Mouse (Mus musculus): ENCODE data around the gene Pramef8.

Gene Pramef8

DNA sequence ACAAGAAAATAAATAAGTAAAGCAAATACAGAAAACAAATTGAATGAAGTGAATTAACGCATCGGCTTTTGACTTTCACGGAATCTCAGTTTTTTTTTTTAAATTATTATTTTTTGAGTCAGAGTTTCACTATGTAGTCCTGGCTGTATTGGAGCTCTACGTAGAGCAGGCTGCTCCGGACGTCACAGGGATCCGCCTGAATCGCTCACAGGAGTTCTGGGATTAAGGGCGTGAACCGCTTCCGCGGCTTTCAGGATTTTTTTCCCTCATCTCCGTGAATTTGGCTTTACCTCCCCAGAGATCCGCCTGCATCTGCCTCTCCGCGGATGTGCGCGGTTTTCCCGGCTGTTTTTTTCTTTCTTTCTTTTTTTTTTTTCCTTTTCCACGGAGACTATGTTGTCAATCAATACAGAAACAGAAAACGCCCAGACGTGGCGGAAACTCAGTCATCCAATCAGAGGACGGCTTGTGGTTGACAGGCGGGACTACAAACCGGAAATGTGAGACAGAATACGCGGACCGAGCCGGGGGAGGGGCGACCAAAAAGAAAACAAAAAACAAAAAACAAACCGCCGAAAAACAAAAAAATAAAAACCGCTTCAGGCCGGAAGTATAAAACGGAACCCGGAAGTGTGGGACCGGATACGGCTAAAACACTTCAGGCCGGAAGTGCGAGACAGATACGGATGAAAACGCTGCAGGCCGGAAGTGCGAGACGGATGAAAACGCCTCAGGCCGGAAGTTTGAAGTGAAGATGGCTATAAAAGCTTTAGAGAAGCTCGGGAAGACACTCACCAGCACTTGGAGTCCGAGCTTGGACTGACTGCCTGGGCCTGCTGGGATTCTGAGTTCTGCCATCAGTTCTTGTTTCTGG lies at the start of gene Pramef8:
TSS of gene Pramef8 (plus strand) at position 208 of the 874 bp plus-strand sequence.
- Histone ChIP-seq H3K4me1 (replicated peaks; ENCODE audit: low read depth, low read length) (peaks cover 8% of the 10 kb centered on the region), H3K9me3 (ENCODE audit: low read length) (peaks cover 43% of the 10 kb centered on the region), H3K4me3 (replicated peaks; ENCODE audit: low read length) (peak within 1 kb of the TSS; percentile 80), H3K27me3 (ENCODE audit: insufficient read depth, low read length) (no peaks in the 10 kb centered on the region), H3K36me3 (ENCODE audit: insufficient read depth, low read length) (peaks cover 30% of the 10 kb centered on the region)
- TF ChIP-seq CTCF (conservative IDR thresholded peaks at IDR 0.05; ENCODE audit: low read length): no peak
- TF ChIP-seq NANOG (IDR thresholded peaks at IDR 0.05; ENCODE audit: borderline replicate concordance, low read length): no peak

DNA sequence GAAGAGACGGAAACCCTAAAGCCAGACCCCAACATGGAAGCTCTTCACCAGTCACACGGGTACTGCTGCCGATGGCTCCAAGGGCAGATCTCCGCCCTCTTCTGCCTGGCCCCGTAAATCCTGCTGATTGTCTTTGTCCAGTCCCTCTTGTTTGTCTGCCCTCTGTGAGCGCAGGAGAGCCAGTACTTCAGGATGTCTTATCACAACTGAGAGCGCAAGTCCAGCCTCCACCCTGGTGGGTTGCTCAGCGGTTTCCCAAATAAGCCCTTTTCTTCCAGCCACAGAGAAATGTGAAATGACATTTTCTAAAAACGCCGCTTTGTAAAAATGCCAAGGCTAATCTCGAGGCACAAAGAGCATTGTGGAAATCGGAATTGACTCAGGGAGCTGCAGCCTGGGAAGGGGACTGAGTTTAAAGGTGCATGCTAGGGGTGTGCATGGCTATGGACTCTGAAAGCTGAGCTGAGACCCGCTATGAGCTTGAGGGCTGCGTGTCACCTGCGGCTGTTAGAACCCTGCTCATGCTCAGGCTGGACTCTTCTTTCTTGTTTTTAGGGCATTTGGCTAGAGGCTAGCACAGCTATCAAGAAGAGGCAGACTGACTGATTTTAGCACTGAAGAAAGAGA lies 45.7 kb upstream of the Pramef8 start:
- H3K27me3 ChIP-seq (ENCODE audit: insufficient read depth, low read length): peaks cover 18% of the 10 kb centered on the region
- no peak for TF ChIP-seq CTCF (conservative IDR thresholded peaks at IDR 0.05; ENCODE audit: low read length)
- no peak for TF ChIP-seq POU5F1 (IDR thresholded peaks at IDR 0.05; ENCODE audit: borderline replicate concordance, low read length)
- TF ChIP-seq NANOG (IDR thresholded peaks at IDR 0.05; ENCODE audit: borderline replicate concordance, low read length): no peak
- H3K4me3 ChIP-seq (replicated peaks; ENCODE audit: low read length): no peak overlapping the region
- H3K9me3 ChIP-seq (ENCODE audit: low read length): no peaks in the 10 kb centered on the region
- no peaks in the 10 kb centered on the region for H3K36me3 ChIP-seq (ENCODE audit: insufficient read depth, low read length)
- no peaks in the 10 kb centered on the region for H3K4me1 ChIP-seq (replicated peaks; ENCODE audit: low read depth, low read length)

DNA sequence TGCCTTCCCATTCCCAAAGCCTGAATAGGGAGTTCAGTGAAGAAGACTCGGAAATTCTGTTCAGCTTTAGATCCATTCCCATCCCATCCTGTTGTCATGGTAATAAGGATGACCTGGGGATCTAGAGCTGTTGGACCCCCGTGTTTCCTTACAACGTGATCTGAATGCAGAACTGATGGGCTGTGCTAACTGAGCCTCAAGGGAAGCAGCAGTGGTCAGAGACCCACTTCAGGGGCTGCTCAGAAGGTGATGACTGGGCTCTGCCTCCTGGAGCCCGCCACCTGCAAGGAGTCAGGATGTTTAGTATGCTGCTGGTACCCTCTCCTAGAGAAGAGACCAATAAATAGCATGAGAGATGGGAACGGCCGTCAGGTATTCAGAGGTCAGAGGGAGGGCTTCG lies 32.7 kb upstream of the Pramef8 start:
- H3K4me1 ChIP-seq (replicated peaks; ENCODE audit: low read depth, low read length): peaks cover 23% of the 10 kb centered on the region
- no peaks in the 10 kb centered on the region for H3K36me3 ChIP-seq (ENCODE audit: insufficient read depth, low read length)
- no peak overlapping the region for H3K4me3 ChIP-seq (replicated peaks; ENCODE audit: low read length)
- no peaks in the 10 kb centered on the region for H3K27me3 ChIP-seq (ENCODE audit: insufficient read depth, low read length)
- TF ChIP-seq CTCF (conservative IDR thresholded peaks at IDR 0.05; ENCODE audit: low read length) (no peak), POU5F1 (IDR thresholded peaks at IDR 0.05; ENCODE audit: borderline replicate concordance, low read length) (no peak), NANOG (IDR thresholded peaks at IDR 0.05; ENCODE audit: borderline replicate concordance, low read length) (no peak)
- no peaks in the 10 kb centered on the region for H3K9me3 ChIP-seq (ENCODE audit: low read length)

DNA sequence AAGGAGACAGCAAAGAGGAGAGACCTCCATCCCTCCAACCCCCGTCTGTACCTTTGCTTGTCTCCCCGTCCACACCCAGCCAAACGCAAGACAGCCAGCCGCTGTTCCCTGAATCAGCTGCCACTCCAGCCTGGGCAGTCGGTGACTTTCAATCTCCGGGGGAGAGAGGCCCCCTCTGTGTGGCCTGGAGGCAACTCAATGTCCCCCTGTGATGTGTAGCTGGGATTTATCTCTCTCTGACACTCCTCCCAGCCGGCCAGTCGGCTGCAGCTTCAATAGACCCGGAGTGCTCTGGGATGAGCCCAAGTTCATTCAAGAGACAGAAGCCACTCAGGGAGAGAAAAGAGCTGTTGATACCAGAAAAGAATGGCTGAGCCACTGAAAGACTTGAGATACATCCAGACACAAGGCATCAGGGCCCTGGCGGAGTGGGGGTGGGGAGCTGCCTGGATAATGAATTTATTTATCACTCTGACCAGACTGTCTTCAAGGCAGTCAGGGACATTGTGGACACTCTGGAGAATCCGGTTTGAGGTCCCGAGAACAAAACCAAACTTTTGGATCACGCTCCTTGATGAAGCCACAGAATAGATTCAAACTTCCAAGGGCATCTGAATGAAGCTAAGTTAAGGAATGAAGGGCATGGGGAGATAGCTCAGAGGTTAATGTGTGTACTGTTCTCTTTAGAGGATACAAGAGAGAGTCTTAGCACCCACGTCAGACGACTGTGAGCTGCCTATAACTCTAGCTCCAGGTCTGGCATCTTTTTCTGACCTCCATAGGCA lies 32.1 kb upstream of the Pramef8 start:
- Histone ChIP-seq H3K9me3 (ENCODE audit: low read length) (no peaks in the 10 kb centered on the region), H3K4me3 (replicated peaks; ENCODE audit: low read length) (no peak overlapping the region), H3K36me3 (ENCODE audit: insufficient read depth, low read length) (no peaks in the 10 kb centered on the region), H3K4me1 (replicated peaks; ENCODE audit: low read depth, low read length) (peaks cover 23% of the 10 kb centered on the region), H3K27me3 (ENCODE audit: insufficient read depth, low read length) (no peaks in the 10 kb centered on the region)
- TF ChIP-seq CTCF (conservative IDR thresholded peaks at IDR 0.05; ENCODE audit: low read length): no peak
- TF ChIP-seq POU5F1 (IDR thresholded peaks at IDR 0.05; ENCODE audit: borderline replicate concordance, low read length): no peak
- TF ChIP-seq NANOG (IDR thresholded peaks at IDR 0.05; ENCODE audit: borderline replicate concordance, low read length): no peak

DNA sequence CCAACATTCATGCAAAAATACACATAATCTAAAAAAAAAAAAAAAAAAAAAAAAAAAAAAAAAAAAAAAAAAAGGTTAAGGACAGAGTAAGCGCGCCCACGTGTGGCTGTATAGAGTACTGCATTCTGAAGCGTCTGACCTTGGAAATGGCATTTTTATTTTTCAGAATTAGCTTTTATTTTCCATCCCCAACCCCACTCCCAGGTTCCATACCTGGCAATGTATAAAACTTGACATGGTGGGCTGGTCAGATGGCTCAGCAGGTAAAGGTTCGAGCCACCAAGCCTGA lies 31.6 kb upstream of the Pramef8 start:
- H3K27me3 ChIP-seq (ENCODE audit: insufficient read depth, low read length): no peaks in the 10 kb centered on the region
- no peaks in the 10 kb centered on the region for H3K9me3 ChIP-seq (ENCODE audit: low read length)
- no peaks in the 10 kb centered on the region for H3K36me3 ChIP-seq (ENCODE audit: insufficient read depth, low read length)
- no peak overlapping the region for H3K4me3 ChIP-seq (replicated peaks; ENCODE audit: low read length)
- peaks cover 23% of the 10 kb centered on the region for H3K4me1 ChIP-seq (replicated peaks; ENCODE audit: low read depth, low read length)
- TF ChIP-seq CTCF (conservative IDR thresholded peaks at IDR 0.05; ENCODE audit: low read length) (peak; percentile 100), NANOG (IDR thresholded peaks at IDR 0.05; ENCODE audit: borderline replicate concordance, low read length) (no peak)

DNA sequence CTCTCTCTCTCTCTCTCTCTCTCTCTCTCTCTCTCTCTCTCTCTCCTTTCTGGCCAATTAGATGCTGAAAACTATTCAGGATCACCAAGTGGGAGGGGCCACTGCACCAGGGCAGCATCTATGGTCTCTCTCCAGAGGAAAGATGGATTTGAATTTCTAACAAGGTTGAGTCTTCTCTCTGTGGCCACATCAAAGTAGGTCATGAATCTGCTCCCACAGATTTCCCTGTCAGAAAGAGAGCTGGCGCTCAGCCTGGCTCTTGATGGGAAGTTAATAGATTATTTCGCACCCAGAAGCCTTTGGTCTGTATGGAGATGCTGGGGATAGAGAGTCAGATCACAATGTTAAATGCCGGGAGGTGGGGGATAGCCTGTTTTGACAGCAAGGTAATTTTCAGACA lies 30.1 kb upstream of the Pramef8 start:
- Histone ChIP-seq H3K9me3 (ENCODE audit: low read length) (no peaks in the 10 kb centered on the region), H3K4me3 (replicated peaks; ENCODE audit: low read length) (no peak overlapping the region), H3K4me1 (replicated peaks; ENCODE audit: low read depth, low read length) (peaks cover 23% of the 10 kb centered on the region), H3K36me3 (ENCODE audit: insufficient read depth, low read length) (no peaks in the 10 kb centered on the region), H3K27me3 (ENCODE audit: insufficient read depth, low read length) (no peaks in the 10 kb centered on the region; the same call in 1 of the 2 replicates)
- TF ChIP-seq CTCF (conservative IDR thresholded peaks at IDR 0.05; ENCODE audit: low read length) (no peak), NANOG (IDR thresholded peaks at IDR 0.05; ENCODE audit: borderline replicate concordance, low read length) (no peak), POU5F1 (IDR thresholded peaks at IDR 0.05; ENCODE audit: borderline replicate concordance, low read length) (no peak)

DNA sequence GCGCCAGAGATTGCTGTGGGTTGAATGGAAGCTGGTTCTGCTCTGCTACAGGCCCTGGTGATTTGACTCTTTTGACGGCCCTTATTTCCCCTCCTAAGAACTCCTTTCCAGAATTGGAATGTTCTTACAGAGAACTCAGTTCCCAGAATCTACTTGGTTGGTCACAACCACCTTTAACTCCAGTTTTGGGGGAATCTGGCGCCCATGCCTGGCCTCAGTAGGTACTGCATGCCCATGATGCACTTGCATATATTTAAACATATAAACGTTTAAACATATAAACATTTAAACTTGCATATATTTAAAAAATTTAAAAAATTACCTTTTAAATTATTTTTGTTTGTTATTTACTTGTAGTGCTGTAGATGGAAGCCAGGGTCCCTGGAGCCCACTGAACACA lies 28.6 kb upstream of the Pramef8 start:
- Histone ChIP-seq H3K4me1 (replicated peaks; ENCODE audit: low read depth, low read length) (peaks cover 23% of the 10 kb centered on the region), H3K27me3 (ENCODE audit: insufficient read depth, low read length) (no peaks in the 10 kb centered on the region; the same call in 1 of the 2 replicates), H3K9me3 (ENCODE audit: low read length) (no peaks in the 10 kb centered on the region), H3K36me3 (ENCODE audit: insufficient read depth, low read length) (no peaks in the 10 kb centered on the region), H3K4me3 (replicated peaks; ENCODE audit: low read length) (no peak overlapping the region)
- TF ChIP-seq CTCF (conservative IDR thresholded peaks at IDR 0.05; ENCODE audit: low read length) (peak; percentile 92), NANOG (IDR thresholded peaks at IDR 0.05; ENCODE audit: borderline replicate concordance, low read length) (no peak)

DNA sequence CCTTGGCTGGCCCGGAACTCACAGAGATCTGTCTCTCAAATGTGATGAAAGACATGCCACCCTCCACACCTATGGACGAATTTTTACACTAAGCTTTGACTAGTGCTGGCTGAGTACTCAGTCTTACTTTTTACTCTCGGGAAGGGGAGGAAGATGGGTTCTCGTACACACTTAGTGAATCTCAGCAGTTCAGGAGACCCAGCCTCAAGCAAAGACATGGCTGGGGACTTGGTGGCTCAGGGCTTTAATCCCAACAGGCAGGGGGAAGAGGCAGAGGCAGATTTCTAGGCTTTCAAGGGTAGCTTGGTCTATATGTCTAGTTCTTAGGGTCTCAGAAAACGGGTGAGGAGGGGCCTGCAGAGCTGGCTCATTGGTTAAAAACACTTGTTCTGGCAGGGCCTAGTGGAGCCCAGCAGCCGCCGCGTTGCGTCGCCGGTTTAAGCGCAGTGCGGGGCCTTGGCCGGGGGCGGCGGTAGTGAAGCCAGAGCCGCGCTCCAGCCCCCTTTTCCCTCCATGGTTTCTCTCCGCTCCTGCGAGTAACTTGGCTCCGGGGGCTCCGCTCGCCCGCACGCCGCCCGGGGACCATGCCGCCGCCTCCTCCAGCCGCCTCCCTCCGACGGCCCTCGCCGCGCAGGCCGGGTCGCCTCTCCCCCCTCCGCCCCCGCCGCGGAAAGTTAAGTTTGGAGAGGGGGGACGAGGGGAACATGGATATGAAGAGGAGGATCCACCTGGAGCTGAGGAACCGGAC lies 23.1 kb upstream of the Pramef8 start:
- Histone ChIP-seq H3K4me3 (replicated peaks; ENCODE audit: low read length) (0 out of 2 replicates have a peak overlapping the region, but pooled peaks have one; percentile 37), H3K4me1 (replicated peaks; ENCODE audit: low read depth, low read length) (peaks cover 3% of the 10 kb centered on the region), H3K27me3 (ENCODE audit: insufficient read depth, low read length) (peaks cover 9% of the 10 kb centered on the region), H3K36me3 (ENCODE audit: insufficient read depth, low read length) (no peaks in the 10 kb centered on the region), H3K9me3 (ENCODE audit: low read length) (no peaks in the 10 kb centered on the region)
- TF ChIP-seq NANOG (IDR thresholded peaks at IDR 0.05; ENCODE audit: borderline replicate concordance, low read length) (no peak), POU5F1 (IDR thresholded peaks at IDR 0.05; ENCODE audit: borderline replicate concordance, low read length) (no peak), CTCF (conservative IDR thresholded peaks at IDR 0.05; ENCODE audit: low read length) (no peak)
